Mouse (Mus musculus): ENCODE results near the gene Ust. TPM values are rescaled to one million over a fixed set of nuclear protein-coding genes. Genes with fewer than 3 reads are reported as not detected.
A peak's percentile ranks its signal among the peaks of the same experiment; 100 is the strongest.

The Ust gene
- polyA plus RNA-seq, 1 experiment from 2014 or later: 4.1 TPM

DNA sequence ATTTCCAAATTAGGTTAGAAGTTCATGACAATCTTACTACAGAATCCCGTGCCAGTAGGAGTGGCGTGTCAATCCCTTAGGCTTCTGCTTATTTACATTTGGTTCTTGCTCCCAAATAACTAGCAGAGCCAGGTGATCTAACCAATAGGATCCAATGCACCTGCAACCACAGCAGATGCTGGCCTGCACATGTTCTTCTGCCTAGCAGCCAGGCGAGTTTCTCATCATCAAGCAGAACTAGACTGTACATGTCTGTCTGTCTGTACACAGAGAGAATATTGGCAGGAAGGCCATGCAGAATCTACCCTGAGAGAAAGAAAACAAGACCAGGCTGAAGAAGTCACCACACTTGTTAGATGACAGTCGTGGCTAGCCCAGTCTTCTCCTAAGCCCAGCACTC, 113.5 kb downstream of the Ust start:
- WGBS: 95% methylated on average over 4 of the region's 4 CpGs
- Histone ChIP-seq H3K4me1 (replicated peaks) (no peaks in the 10 kb centered on the region), H3K4me2 (no peak overlapping the region)

DNA sequence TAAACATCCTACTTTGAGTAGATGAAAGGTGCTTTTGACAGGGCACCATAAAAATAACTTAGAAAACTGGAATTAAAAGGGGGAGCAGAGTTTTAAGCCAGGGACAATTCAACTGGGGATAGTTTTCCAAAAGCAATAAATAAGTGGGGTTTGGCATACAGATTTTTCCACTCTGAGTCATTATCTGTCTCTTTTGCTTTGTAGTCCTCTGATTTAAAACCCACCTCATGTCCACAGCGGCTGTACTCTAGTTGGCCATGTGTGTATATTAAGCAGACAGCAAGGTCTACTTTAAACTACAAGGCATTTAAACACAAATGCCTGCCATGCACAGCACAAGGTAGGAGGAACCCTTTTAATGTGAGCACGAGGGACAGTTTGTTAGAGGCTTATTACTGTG, 126.4 kb downstream of the Ust start:
- H3K4me3 ChIP-seq: no peak overlapping the region
- H3K4me2 ChIP-seq: no peak overlapping the region
- H3K36me3 ChIP-seq: no peaks in the 10 kb centered on the region
- ATAC-seq (ENCODE audit: low FRiP score): no peak
- H3K4me1 ChIP-seq (replicated peaks): no peaks in the 10 kb centered on the region
- H3K27ac ChIP-seq: no peak overlapping the region
- no peak overlapping the region for H3K9ac ChIP-seq
- H3K27me3 ChIP-seq: no peaks in the 10 kb centered on the region
- WGBS: 84% methylated on average over 2 of the region's 2 CpGs
- H3K9me3 ChIP-seq: no peaks in the 10 kb centered on the region

More for the DNA sequence above, 113.5 kb downstream of the Ust start:
- H3K27ac ChIP-seq: no peak overlapping the region
- H3K9me3 ChIP-seq: no peaks in the 10 kb centered on the region
- H3K36me3 ChIP-seq: no peaks in the 10 kb centered on the region
- H3K27me3 ChIP-seq: no peaks in the 10 kb centered on the region
- ATAC-seq (ENCODE audit: low FRiP score): no peak
- no peak overlapping the region for H3K9ac ChIP-seq
- H3K4me3 ChIP-seq: no peak overlapping the region

GRCm38 (mm10) chr10:8391264-8391748, 127.3 kb downstream of the Ust start:
- Histone ChIP-seq H3K4me1 (replicated peaks) (no peaks in the 10 kb centered on the region), H3K9me3 (no peaks in the 10 kb centered on the region), H3K36me3 (no peaks in the 10 kb centered on the region), H3K9ac (no peak overlapping the region), H3K4me3 (no peak overlapping the region), H3K4me2 (no peak overlapping the region), H3K27ac (no peak overlapping the region), H3K27me3 (no peaks in the 10 kb centered on the region)
- peak; percentile 36; the same call in 1 of the 2 replicates for ATAC-seq (ENCODE audit: low FRiP score)
- WGBS: 49% methylated on average over 4 of the region's 4 CpGs

GRCm38 (mm10) chr10:8388239-8388638, 130.4 kb downstream of the Ust start:
- Histone ChIP-seq H3K4me2 (no peak overlapping the region), H3K4me3 (no peak overlapping the region), H3K9me3 (no peaks in the 10 kb centered on the region), H3K27me3 (no peaks in the 10 kb centered on the region), H3K9ac (no peak overlapping the region), H3K4me1 (replicated peaks) (no peaks in the 10 kb centered on the region), H3K27ac (no peak overlapping the region), H3K36me3 (no peaks in the 10 kb centered on the region)
- 77% methylated on average over 7 of the region's 7 CpGs for WGBS
- no peak for ATAC-seq (ENCODE audit: low FRiP score)

DNA sequence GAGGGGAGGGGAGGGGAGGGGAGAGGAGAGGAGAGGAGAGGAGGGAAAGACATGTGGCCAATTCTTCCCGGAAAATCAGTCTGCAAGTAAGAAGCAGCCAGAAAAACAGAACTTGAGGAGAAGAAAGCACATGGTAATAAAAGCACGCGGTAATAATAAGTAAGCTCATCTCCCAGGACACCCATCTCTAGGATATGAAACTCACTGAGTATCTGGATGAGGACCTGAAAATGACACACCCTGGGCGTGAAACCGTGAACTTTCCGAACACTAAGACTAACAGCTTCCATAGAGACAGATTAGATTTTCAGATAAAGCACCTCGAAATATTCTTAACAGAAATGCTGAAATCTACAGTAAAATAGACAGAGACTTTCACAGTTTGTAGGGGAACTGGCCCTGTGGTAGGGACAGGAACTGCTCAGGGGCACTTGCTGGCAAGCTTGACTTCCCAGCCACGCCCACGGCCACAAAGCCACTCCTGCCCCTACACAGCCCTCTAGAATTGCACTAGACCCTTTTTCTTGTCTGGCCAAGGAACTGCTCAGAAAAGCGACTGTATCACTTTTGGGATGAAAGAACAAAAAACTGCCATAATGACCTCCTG, 148.6 kb downstream of the Ust start:
- Histone ChIP-seq H3K27me3 (no peaks in the 10 kb centered on the region), H3K27ac (no peak overlapping the region), H3K9ac (no peak overlapping the region), H3K36me3 (no peaks in the 10 kb centered on the region), H3K4me1 (replicated peaks) (no peaks in the 10 kb centered on the region), H3K9me3 (no peaks in the 10 kb centered on the region), H3K4me3 (no peak overlapping the region), H3K4me2 (no peak overlapping the region)
- 81% methylated on average over 10 of the region's 10 CpGs for WGBS
- ATAC-seq (ENCODE audit: low FRiP score): no peak

DNA sequence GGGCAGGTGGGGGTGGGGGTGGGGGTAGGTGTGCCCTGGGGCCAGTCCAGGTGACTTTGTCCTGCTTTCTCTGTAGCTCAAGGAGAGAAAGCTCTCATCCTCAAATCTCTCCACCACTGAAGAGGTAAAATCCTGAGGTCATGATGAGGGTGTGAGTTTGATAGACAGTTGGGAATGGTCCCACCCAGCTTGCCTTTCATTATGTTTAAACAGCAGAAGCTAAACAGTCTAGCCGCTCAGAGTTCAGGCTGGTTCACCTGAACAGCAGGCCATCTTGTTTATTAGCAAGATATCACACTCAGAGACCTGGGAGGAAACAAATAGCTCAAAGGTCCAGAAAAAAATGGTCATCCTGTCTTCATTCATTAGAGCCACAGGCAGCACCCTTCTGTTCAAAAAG, 152.8 kb downstream of the Ust start:
- 50% methylated on average over 1 of the region's 1 CpGs for WGBS

GRCm38 (mm10) chr10:8364182-8364581, 154.4 kb downstream of the Ust start:
- Histone ChIP-seq H3K9ac (no peak overlapping the region), H3K4me1 (replicated peaks) (no peaks in the 10 kb centered on the region; the same call in 1 of the 2 replicates), H3K9me3 (no peaks in the 10 kb centered on the region), H3K4me2 (no peak overlapping the region), H3K27me3 (no peaks in the 10 kb centered on the region), H3K4me3 (no peak overlapping the region), H3K36me3 (no peaks in the 10 kb centered on the region), H3K27ac (no peak overlapping the region)
- no peak for ATAC-seq (ENCODE audit: low FRiP score)
- 38% methylated on average over 3 of the region's 3 CpGs for WGBS

More for the DNA sequence above, 152.8 kb downstream of the Ust start:
- H3K4me3 ChIP-seq: no peak overlapping the region
- no peaks in the 10 kb centered on the region for H3K9me3 ChIP-seq
- H3K9ac ChIP-seq: no peak overlapping the region
- H3K4me2 ChIP-seq: no peak overlapping the region
- H3K36me3 ChIP-seq: no peaks in the 10 kb centered on the region
- H3K27me3 ChIP-seq: no peaks in the 10 kb centered on the region
- H3K27ac ChIP-seq: no peak overlapping the region
- ATAC-seq (ENCODE audit: low FRiP score): no peak
- H3K4me1 ChIP-seq (replicated peaks): no peaks in the 10 kb centered on the region; the same call in 1 of the 2 replicates

DNA sequence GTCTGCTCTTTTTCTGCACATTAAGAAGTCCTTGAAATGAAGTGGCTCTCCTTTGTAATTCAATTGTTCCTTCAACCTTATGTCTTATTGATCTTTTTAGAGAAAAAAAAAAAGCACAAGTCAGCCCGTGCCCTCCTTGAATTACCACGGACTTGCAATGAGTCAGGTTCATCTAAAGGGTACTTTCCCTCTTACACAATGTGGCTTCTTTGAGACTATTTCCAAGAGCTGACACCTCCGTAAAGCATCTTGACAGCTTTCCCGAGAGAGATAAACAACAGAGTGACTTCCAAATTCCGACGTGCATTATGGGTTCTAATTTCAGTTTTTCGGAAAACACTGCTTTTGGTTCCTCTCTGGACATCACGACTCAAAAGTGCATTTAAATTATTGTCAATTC, 155.3 kb downstream of the Ust start:
- no peaks in the 10 kb centered on the region for H3K9me3 ChIP-seq
- WGBS: 30% methylated on average over 8 of the region's 8 CpGs
- no peaks in the 10 kb centered on the region; the same call in 1 of the 2 replicates for H3K4me1 ChIP-seq (replicated peaks)
- H3K27me3 ChIP-seq: no peaks in the 10 kb centered on the region
- no peak overlapping the region for H3K4me3 ChIP-seq
- H3K9ac ChIP-seq: no peak overlapping the region
- H3K4me2 ChIP-seq: no peak overlapping the region
- ATAC-seq (ENCODE audit: low FRiP score): no peak
- H3K36me3 ChIP-seq: no peaks in the 10 kb centered on the region
- no peak overlapping the region for H3K27ac ChIP-seq

GRCm38 (mm10) chr10:8358286-8359045, 160.2 kb downstream of the Ust start:
- WGBS: 84% methylated on average over 14 of the region's 15 CpGs
- no peak overlapping the region for H3K4me2 ChIP-seq
- H3K36me3 ChIP-seq: no peaks in the 10 kb centered on the region
- no peaks in the 10 kb centered on the region; the same call in 1 of the 2 replicates for H3K4me1 ChIP-seq (replicated peaks)
- H3K27ac ChIP-seq: no peak overlapping the region
- ATAC-seq (ENCODE audit: low FRiP score): no peak
- H3K9me3 ChIP-seq: no peaks in the 10 kb centered on the region
- H3K27me3 ChIP-seq: no peaks in the 10 kb centered on the region
- no peak overlapping the region for H3K4me3 ChIP-seq
- H3K9ac ChIP-seq: no peak overlapping the region

- Histone ChIP-seq H3K9ac (no peak overlapping the region), H3K4me2 (no peak overlapping the region), H3K27me3 (no peaks in the 10 kb centered on the region), H3K4me1 (replicated peaks) (no peaks in the 10 kb centered on the region), H3K36me3 (no peaks in the 10 kb centered on the region), H3K9me3 (no peaks in the 10 kb centered on the region; the same call in 1 of the 2 replicates), H3K4me3 (no peak overlapping the region), H3K27ac (no peak overlapping the region)
- no peak for ATAC-seq (ENCODE audit: low FRiP score)
- WGBS: 89% methylated on average over 4 of the region's 4 CpGs
These were observed 165.1 kb downstream of the Ust start for GRCm38 (mm10) chr10:8353534-8353933.

GRCm38 (mm10) chr10:8350626-8351025, 168.0 kb downstream of the Ust start:
- no peak for ATAC-seq (ENCODE audit: low FRiP score)
- Histone ChIP-seq H3K4me3 (no peak overlapping the region), H3K4me1 (replicated peaks) (peaks cover 7% of the 10 kb centered on the region), H3K9me3 (no peaks in the 10 kb centered on the region; the same call in 1 of the 2 replicates), H3K27ac (no peak overlapping the region), H3K4me2 (no peak overlapping the region), H3K9ac (no peak overlapping the region), H3K27me3 (no peaks in the 10 kb centered on the region), H3K36me3 (no peaks in the 10 kb centered on the region)
- 94% methylated on average over 7 of the region's 7 CpGs for WGBS

DNA sequence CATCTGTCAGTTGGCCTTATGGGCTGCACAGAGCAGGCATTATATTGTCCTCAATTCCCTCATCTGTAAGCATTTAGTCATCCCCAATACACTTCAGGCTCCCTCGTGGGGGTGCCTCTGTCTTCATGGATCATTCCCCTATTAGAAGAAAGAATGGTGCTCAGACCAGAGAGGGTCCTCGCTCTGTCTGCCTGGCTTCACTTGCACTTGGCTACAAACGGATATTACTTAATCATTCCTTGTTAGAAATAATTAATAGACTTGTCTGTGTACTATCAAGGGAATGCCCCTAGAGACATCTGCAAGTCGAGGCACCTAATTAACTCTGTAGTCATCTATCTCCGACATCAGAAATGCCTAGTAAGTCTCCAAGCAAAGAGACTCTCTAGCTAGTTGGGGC, 171.1 kb downstream of the Ust start:
- H3K9ac ChIP-seq: no peak overlapping the region
- H3K27me3 ChIP-seq: no peaks in the 10 kb centered on the region
- no peak overlapping the region for H3K4me3 ChIP-seq
- peaks cover 7% of the 10 kb centered on the region for H3K4me1 ChIP-seq (replicated peaks)
- no peaks in the 10 kb centered on the region for H3K36me3 ChIP-seq
- no peak overlapping the region for H3K4me2 ChIP-seq
- ATAC-seq (ENCODE audit: low FRiP score): peak; percentile 52; the same call in 1 of the 2 replicates
- 41% methylated on average over 5 of the region's 5 CpGs for WGBS
- H3K9me3 ChIP-seq: no peaks in the 10 kb centered on the region; the same call in 1 of the 2 replicates
- no peak overlapping the region for H3K27ac ChIP-seq

DNA sequence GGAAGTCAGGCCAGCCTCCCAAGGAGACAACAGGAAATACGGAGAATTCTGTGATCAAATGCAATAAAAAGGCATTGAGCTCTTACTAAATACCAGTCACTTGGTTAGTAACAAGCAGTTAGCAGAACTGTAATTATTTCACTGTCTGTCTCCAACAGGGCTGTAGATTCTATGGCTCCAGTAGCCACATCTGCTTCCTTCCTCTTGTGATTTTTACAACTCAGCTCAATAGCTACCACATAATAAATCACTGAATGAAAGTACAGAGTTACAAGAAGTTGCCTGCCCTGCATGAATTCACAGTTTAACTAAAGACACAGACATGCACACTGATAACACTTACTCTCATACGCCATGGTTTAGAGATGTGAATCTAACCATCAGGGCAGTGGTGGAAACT, 176.1 kb downstream of the Ust start:
- H3K9me3 ChIP-seq: no peaks in the 10 kb centered on the region
- peaks cover 16% of the 10 kb centered on the region for H3K4me1 ChIP-seq (replicated peaks)
- no peak overlapping the region for H3K4me3 ChIP-seq
- no peak for ATAC-seq (ENCODE audit: low FRiP score)
- no peak overlapping the region for H3K9ac ChIP-seq
- no peaks in the 10 kb centered on the region for H3K36me3 ChIP-seq
- WGBS: 87% methylated on average over 2 of the region's 2 CpGs
- H3K27ac ChIP-seq: no peak overlapping the region
- H3K27me3 ChIP-seq: no peaks in the 10 kb centered on the region
- no peak overlapping the region for H3K4me2 ChIP-seq

Data from hindbrain, embryonic 13.5 days (tissue).